ENCODE assay signal across 9 mouse cellular contexts in genomic region chr7:27396184-27397047, GRCm38 (mm10). TPM values are rescaled to one million over a fixed set of nuclear protein-coding genes. Genes with fewer than 3 reads are reported as not detected.
DNase-seq lines count a peak whose midpoint lies in the region; ATAC-seq and TF ChIP-seq lines count a peak whose summit lies in the region.
"Had no signal": no experiment of that assay in that cellular context is flagged by ENCODE, and none has a peak within 500 bp of the region (broad histone marks: within the 10 kb centered on the region; RNA-seq: fewer than 3 reads in every experiment).

No protein-coding gene starts in this region.

- peak overlapping the region; percentile 70 for H3K4me2 ChIP-seq in limb, embryonic 12.5 days

- peak overlapping the region; percentile 60 for H3K4me3 ChIP-seq in gastrocnemius, adult 2 months
- peak overlapping the region; percentile 99 for H3K4me3 ChIP-seq in cerebellum, adult 2 months (replicated peaks; ENCODE audit: insufficient read depth, low read depth, low read length)
- H3K4me3 ChIP-seq in limb, embryonic 12.5 days (replicated peaks) = peak overlapping the region; percentile 53

- peak; percentile 43; the same call in 1 of the 2 replicates for ATAC-seq in granulocyte monocyte progenitor cell, adult 5-6 weeks (replicated peaks; ENCODE audit: poor library complexity, severe bottlenecking)
- ATAC-seq in limb, embryonic 12.5 days (ENCODE audit: insufficient number of reproducible peaks, insufficient read depth, low FRiP score, low TSS enrichment, low read depth) = no peak
- ATAC-seq in erythroblast, adult 5-6 weeks (replicated peaks; ENCODE audit: low FRiP score, poor library complexity, severe bottlenecking) = no peak

- peak overlapping the region; percentile 27; the same call in 1 of the 2 replicates for H3K9ac ChIP-seq in limb, embryonic 12.5 days (replicated peaks)

- intact Hi-C loops in gastrocnemius, adult 2 months (cut with DNase I) = no loop called here

- peak; percentile 30 for DNase-seq in gastrocnemius, adult 2 months
- DNase-seq in gastrocnemius, adult 8-10 months (ENCODE audit: low spot score in 2 of 2) = no peak
- peak; percentile 20 for DNase-seq in A20 (ENCODE audit: low read depth, low spot score)
- peak; percentile 73 for DNase-seq in cerebellum, adult 2 months
- DNase-seq in neural tube, embryonic 10.5 days (ENCODE audit: extremely low spot score, low spot score) = peak; percentile 57

- WGBS in cerebellum, adult 2 months = 2% methylated on average over 55 of the region's 68 CpGs
- WGBS in limb, embryonic 12.5 days = 3% methylated on average over 46 of the region's 68 CpGs

- H3K36me3 ChIP-seq in limb, embryonic 12.5 days = no peaks in the 10 kb centered on the region

- H3K4me1 ChIP-seq in cerebellum, adult 2 months (ENCODE audit: control insufficient read depth, insufficient read depth, low read length) = peaks cover 6% of the 10 kb centered on the region; the same call in 1 of the 2 replicates
- 0 out of 2 replicates have a peak, but pooled peaks cover 3% of the 10 kb centered on the region for H3K4me1 ChIP-seq in limb, embryonic 12.5 days (replicated peaks)

- peak; percentile 26; the same call in 1 of the 2 replicates for TF ChIP-seq POLR2A in cerebellum, adult 2 months (IDR thresholded peaks at IDR 0.05; ENCODE audit: borderline replicate concordance, insufficient read depth, low read length)

- no peaks in the 10 kb centered on the region for H3K27me3 ChIP-seq in cerebellum, adult 2 months (ENCODE audit: control insufficient read depth, insufficient read depth, low read length)
- peaks cover 94% of the 10 kb centered on the region for H3K27me3 ChIP-seq in limb, embryonic 12.5 days

- H3K27ac ChIP-seq in gastrocnemius, adult 2 months = no peak overlapping the region
- H3K27ac ChIP-seq in cerebellum, adult 2 months (ENCODE audit: insufficient read depth, low read length) = peak overlapping the region; percentile 83
- H3K27ac ChIP-seq in limb, embryonic 12.5 days = no peak overlapping the region

- no peaks in the 10 kb centered on the region for H3K9me3 ChIP-seq in limb, embryonic 12.5 days

- no peak for TF ChIP-seq CTCF in gastrocnemius, adult 2 months (IDR thresholded peaks at IDR 0.05)
- TF ChIP-seq CTCF in cerebellum, adult 2 months (IDR thresholded peaks at IDR 0.05; ENCODE audit: borderline replicate concordance, insufficient read depth, low read depth, low read length) = no peak

RNA-seq across cellular contexts. Expression of gene Gm20479, which starts 39.2 kb away (rescaled TPM):
- total RNA-seq in gastrocnemius, adult 2 months (2021) = not detected
- under 1 TPM in 1 of 4 experiments, not detected in 3; 0.53 TPM for total RNA-seq in gastrocnemius, adult 8-10 months (2022)
- 0.38 TPM in 1 of 2 replicates, not detected in the other for polyA plus RNA-seq in cerebellum, adult 2 months (2012; rRNA removed)
- total RNA-seq in granulocyte monocyte progenitor cell, adult 5-6 weeks (2014; fragmentation: Nextera tagmentation) = not detected in 2 replicates
- 1.5 TPM in 1 of 2 replicates, not detected in the other for total RNA-seq in granulocyte monocyte progenitor cell, adult 5-6 weeks (2017)
- polyA plus RNA-seq in limb, embryonic 12.5 days (2016; fragmentation: Nextera tagmentation; extraction: Ambion mirVana) = 0.42 TPM in 1 of 2 replicates, not detected in the other
- not detected in 2 replicates for total RNA-seq in erythroblast, adult 5-6 weeks (2015; ENCODE audit: low replicate concordance)
- total RNA-seq in erythroblast, adult 5-6 weeks (2017; ENCODE audit: low replicate concordance) = not detected in 2 replicates
- total RNA-seq: heart, postnatal 36 days had no signal

RNA-seq across cellular contexts. Expression of gene Shkbp1, which starts 40.6 kb away (rescaled TPM):
- 1 to 10 TPM; 2.3 to 2.8 TPM for total RNA-seq in gastrocnemius, adult 2 months (2021)
- total RNA-seq in gastrocnemius, adult 8-10 months (2022) = 1 to 10 TPM; 1.8 to 3.9 (median 2.7) TPM
- polyA plus RNA-seq in cerebellum, adult 2 months (2012; rRNA removed) = 41.6 and 43.7 TPM in 2 replicates
- 23.6 and 31.1 TPM in 2 replicates for total RNA-seq in granulocyte monocyte progenitor cell, adult 5-6 weeks (2014; fragmentation: Nextera tagmentation)
- 13.9 and 18.8 TPM in 2 replicates for total RNA-seq in granulocyte monocyte progenitor cell, adult 5-6 weeks (2017)
- polyA plus RNA-seq in limb, embryonic 12.5 days (2016; fragmentation: Nextera tagmentation; extraction: Ambion mirVana) = 59.5 and 59.9 TPM in 2 replicates
- total RNA-seq in erythroblast, adult 5-6 weeks (2015; ENCODE audit: low replicate concordance) = 9.0 and 13.3 TPM in 2 replicates
- 3.4 and 10.0 TPM in 2 replicates for total RNA-seq in erythroblast, adult 5-6 weeks (2017; ENCODE audit: low replicate concordance)

RNA-seq across cellular contexts. Expression of gene Sptbn4, which starts 51.1 kb away (rescaled TPM):
- total RNA-seq in gastrocnemius, adult 2 months (2021) = under 1 TPM in 1 of 2 experiments, not detected in 1; 0.03 TPM
- not detected for total RNA-seq in gastrocnemius, adult 8-10 months (2022)
- polyA plus RNA-seq in cerebellum, adult 2 months (2012; rRNA removed) = 171 and 177 TPM in 2 replicates
- total RNA-seq in granulocyte monocyte progenitor cell, adult 5-6 weeks (2014; fragmentation: Nextera tagmentation) = 0.19 TPM in 1 of 2 replicates, not detected in the other
- 0.09 TPM in 1 of 2 replicates, not detected in the other for total RNA-seq in granulocyte monocyte progenitor cell, adult 5-6 weeks (2017)
- polyA plus RNA-seq in limb, embryonic 12.5 days (2016; fragmentation: Nextera tagmentation; extraction: Ambion mirVana) = 0.26 and 0.41 TPM in 2 replicates
- 0.42 TPM in 1 of 2 replicates, not detected in the other for total RNA-seq in erythroblast, adult 5-6 weeks (2015; ENCODE audit: low replicate concordance)
- total RNA-seq in erythroblast, adult 5-6 weeks (2017; ENCODE audit: low replicate concordance) = 0.17 and 0.28 TPM in 2 replicates

RNA-seq across cellular contexts. Expression of gene Blvrb, which starts 51.4 kb away (rescaled TPM):
- 10 to 100 TPM in 1 of 2 experiments, 1 to 10 TPM in 1; 8.9 to 15.8 TPM for total RNA-seq in gastrocnemius, adult 2 months (2021)
- 10 to 100 TPM in 3 of 4 experiments, 1 to 10 TPM in 1; 9.9 to 14.4 (median 11.3) TPM for total RNA-seq in gastrocnemius, adult 8-10 months (2022)
- 24.2 and 25.2 TPM in 2 replicates for polyA plus RNA-seq in cerebellum, adult 2 months (2012; rRNA removed)
- 10.4 and 12.2 TPM in 2 replicates for total RNA-seq in granulocyte monocyte progenitor cell, adult 5-6 weeks (2014; fragmentation: Nextera tagmentation)
- total RNA-seq in granulocyte monocyte progenitor cell, adult 5-6 weeks (2017) = 6.2 and 8.6 TPM in 2 replicates
- polyA plus RNA-seq in limb, embryonic 12.5 days (2016; fragmentation: Nextera tagmentation; extraction: Ambion mirVana) = 34.1 and 38.8 TPM in 2 replicates
- total RNA-seq in erythroblast, adult 5-6 weeks (2015; ENCODE audit: low replicate concordance) = 379 and 403 TPM in 2 replicates
- 431 and 604 TPM in 2 replicates for total RNA-seq in erythroblast, adult 5-6 weeks (2017; ENCODE audit: low replicate concordance)

RNA-seq across cellular contexts. Expression of gene Ltbp4, which starts 58.9 kb away (rescaled TPM):
- total RNA-seq in gastrocnemius, adult 2 months (2021) = 10 to 100 TPM; 48.0 to 81.2 TPM
- total RNA-seq in gastrocnemius, adult 8-10 months (2022) = 10 to 100 TPM; 33.6 to 50.3 (median 43.1) TPM
- 26.9 and 28.2 TPM in 2 replicates for polyA plus RNA-seq in cerebellum, adult 2 months (2012; rRNA removed)
- total RNA-seq in granulocyte monocyte progenitor cell, adult 5-6 weeks (2014; fragmentation: Nextera tagmentation) = not detected in 2 replicates
- not detected in 2 replicates for total RNA-seq in granulocyte monocyte progenitor cell, adult 5-6 weeks (2017)
- polyA plus RNA-seq in limb, embryonic 12.5 days (2016; fragmentation: Nextera tagmentation; extraction: Ambion mirVana) = 15.2 and 15.8 TPM in 2 replicates
- total RNA-seq in erythroblast, adult 5-6 weeks (2015; ENCODE audit: low replicate concordance) = not detected in 2 replicates
- 1.2 TPM in 1 of 2 replicates, not detected in the other for total RNA-seq in erythroblast, adult 5-6 weeks (2017; ENCODE audit: low replicate concordance)

Comparison
In these comparisons a context has a peak if more than half of its experiments do, and no peak if none do; other contexts are left out.
1. DNase-seq: peak in gastrocnemius, adult 2 months (single experiment), A20 (single experiment), cerebellum, adult 2 months (2 of 2) and neural tube, embryonic 10.5 days (single experiment); none in gastrocnemius, adult 8-10 months (0 of 2).
2. Peak in every context shown above with its lines, with median percentiles within 50 percentile points of each other: H3K4me3 ChIP-seq.